Mouse (Mus musculus): ENCODE measurements at regions not wholly inside any gene's neighbourhood (a gene's known extent, or its start where the extent isn't known, plus 50 kb on each side); places are given as distances from the start of the nearest gene placed in this dataset.

GRCm38 (mm10) chrX:142537259-142537963 is 143.8 kb upstream of the Tmem164 start:
- no peak for TF ChIP-seq CTCF (IDR thresholded peaks at IDR 0.05; ENCODE audit: low read depth, low read length)
- TF ChIP-seq POLR2A (IDR thresholded peaks at IDR 0.05; ENCODE audit: extremely low read depth, insufficient read depth, low read length): no peak

Data from liver, adult 2 months (tissue).